Mouse (Mus musculus): ENCODE measurements at regions not wholly inside any gene's neighbourhood (a gene's known extent, or its start where the extent isn't known, plus 50 kb on each side); places are given as distances from the start of the nearest gene placed in this dataset.

DNA sequence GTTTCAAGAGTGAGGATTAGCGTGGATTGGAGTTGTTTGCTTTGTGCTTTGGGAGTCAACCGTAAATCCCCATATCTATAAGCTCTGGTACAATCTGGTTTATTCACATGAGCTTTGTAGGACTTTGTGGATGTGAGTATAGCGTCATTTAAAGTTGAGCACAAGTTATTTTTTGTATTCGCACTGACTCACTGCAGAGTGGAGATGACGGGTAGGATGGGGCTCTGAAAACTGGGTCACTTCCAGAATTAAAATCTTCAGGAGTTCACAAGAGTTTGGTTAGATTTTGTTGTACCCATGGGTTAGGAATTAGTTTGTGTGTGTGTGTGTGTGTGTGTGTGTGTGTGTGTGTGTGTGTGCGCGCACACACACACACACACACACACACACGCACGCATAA, 345.7 kb upstream of the Kif2a start:
- DNase-seq = no peak

DNA sequence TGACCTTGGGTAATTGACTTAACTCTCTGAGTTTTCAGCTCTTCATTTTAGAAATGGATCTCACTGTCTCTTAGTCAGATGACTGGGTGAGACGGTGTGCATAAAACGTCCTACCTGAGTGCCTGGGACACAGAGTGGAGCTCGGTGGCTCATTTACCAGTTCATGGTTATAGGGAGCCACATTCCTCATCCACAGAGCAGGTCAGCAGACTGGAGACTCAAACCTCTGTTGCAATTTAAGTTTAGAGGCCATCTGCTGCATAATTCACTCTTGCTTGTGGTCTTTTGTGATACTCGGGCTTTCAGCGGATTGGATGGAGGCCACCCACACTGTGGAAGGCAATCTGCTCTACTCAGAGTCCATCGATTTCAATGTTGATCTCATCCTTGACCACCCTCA, 343.8 kb upstream of the Kif2a start:
- no peak for DNase-seq

DNA sequence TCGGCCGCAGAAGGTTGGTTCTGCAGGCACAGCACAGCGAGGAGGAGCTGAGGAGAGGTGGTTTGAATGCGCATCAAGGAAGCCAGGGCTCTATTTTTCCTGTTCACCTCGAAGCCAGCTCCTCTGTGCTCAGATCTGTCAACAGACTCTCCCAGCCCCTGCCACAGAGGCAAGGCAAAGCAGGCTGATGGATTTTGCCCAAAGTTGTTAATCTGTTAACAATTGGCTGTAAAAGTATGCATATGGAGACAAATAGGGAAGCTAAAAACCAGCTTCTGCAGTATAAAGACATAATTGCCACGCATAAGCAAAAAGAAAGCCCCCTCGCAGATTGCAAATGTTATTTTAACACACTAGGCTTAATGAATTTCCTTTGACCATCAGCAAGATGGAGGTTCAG, 343.3 kb upstream of the Kif2a start:
- DNase-seq = no peak

DNA sequence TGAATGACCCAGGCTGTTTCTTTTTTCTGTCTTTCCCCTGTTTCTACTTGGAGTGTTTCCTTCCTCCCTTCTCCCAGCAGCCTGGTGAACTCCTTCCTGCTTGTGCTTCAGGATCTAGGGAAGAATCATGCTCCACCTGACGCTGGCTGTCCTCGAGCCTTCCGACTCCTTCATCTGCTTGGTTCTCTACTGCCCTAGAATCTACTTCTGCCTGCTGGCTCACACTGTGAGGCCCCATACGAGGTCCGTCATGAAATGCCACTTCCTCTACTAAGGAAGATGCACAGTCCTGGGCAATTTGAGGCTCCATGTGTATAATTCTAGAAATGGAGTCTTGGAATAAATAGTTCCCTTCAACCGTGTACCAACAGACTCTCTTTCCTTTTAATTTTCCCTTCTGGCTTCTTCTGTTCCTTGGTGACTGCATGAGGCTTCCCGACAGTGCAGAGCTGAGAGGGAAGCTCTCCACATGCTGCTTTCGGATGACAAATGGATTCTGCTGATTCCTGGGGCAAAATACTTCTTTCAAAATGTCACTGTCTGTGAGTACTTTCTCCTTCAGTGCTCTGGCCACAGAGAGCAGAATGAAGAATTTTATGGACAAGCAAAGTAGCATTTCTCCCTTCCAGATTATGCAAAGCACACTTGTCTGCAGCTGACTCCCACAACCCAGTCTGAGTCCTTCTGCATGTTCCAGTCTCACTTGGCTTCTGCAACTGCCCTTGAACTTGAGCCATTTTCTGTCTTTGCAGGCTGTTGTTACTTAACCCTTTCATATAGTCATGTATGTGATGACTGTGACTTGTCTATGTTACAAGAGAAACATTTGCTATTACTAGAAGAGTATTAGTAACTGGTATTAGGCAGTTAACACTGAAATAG, 341.1 kb upstream of the Kif2a start:
- DNase-seq = peak; percentile 33

DNA sequence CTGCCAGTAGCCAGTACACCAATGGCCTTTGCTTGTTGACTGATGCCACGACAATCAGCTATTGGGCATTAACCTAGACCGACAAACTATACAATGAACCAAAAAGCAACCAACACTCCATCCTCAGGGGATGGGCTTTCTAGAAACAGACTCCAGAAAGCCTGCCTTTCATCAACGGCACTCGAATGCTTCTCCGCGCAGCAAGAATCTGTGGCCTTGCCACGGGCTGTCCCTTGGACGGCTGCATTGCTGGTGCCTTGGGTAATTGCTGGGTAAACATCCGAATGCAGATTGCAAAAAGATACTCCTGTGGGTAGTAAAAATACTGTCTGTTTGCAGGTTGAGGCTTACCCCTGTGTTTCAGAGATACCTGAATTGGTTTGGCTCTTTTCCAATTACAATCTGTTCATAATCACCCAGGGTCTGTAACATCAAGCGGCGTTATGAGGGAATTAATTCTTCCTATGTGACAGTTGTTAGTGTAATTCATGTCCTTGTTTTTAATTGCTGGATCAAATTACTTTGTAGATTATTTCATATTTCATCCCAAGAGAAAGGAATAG, 319.0 kb upstream of the Kif2a start:
- no peak for DNase-seq

DNA sequence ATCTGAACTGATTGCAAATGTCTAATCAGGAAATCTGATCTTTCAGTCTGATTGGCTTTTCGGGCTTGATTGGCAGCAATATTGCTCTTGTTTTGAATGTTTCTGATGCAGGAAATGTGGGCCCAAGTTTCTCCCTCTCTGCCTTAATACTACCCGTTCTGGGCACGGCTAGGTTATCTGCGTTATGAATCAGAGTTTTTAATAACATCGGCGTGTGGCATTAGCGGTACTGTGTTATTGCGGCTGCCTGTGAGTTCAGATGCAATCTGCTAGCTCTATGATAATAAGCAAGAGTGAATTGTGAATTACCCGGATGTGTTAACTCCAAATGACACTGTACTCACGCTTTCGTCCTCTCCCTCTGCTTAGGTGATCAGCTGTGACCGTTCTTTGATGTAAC, 316.2 kb upstream of the Kif2a start:
- no peak for DNase-seq

DNA sequence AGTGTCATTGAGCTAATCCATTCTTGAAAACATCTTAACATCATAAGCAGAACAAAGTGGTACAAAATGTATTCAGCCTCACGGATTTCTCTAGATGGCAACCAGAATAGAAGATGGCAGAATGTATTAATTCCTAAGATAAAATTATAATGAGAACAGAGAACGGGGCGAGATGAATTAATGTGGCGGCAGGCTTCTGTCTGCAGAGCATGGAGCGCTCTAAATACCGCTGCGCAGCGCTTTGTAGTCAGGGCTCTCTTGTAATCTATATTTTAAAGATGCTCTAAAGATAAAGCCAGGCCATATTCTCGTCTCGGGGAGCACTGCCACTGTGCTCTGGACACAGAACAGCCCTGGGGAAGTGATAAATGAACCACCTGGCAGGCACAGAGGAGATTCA, 315.2 kb upstream of the Kif2a start:
- no peak for DNase-seq

DNA sequence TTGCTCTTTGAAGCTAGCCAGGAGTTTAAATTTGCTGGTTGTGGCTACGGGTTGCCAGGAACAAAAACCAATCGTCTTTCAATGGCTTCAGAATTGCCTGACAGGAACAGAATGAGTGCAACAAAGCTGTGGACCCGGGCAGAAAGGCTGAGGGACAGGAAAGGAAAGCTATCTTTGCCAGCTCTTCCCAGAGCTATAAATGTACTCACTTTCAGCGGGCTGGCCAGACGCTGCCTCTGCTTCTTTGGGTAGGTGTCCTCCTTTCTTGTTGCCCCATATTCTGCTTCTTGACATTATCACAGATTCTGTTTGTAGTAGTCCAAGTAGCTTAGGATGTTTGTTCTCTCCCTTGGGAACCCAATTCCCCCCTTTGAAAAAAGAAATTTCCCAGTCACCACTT, 307.4 kb upstream of the Kif2a start:
- no peak for DNase-seq

DNA sequence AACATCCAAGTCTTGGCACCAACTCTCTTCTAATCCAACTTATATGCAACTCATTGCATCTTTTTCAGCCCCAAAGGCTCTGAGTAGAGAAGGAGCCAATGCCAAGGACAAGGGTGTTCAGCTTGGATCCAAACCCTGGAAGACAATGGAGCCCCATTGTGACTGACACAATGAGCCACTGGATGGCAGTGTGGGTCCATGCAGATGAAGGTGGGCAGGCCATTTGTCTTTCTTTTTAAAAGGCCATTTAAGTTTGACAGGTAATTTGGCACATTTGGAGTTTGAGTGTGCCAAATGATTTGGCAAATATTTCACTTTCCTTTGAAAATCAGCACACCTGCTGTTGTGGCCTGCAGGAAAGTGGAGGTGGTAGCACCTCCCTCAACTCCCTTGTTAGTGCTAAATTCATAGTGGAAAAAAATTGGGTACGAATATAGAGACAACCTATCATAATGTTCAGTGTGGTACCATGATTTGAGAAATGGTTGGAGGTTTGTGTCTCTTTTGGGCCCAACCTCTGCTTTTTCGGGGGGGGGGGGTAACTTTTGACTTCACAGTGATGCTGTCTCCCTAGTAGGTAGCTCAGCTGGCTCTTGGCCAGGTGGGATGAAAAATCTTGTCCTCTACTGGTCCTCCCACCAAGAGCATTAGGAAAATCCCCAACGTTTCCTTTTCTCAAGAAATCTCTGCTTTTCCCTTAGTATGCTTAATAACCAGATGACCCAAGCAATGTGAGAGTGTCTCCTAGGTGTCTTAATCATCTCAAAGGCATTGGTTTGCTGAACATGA, 304.0 kb upstream of the Kif2a start:
- DNase-seq = peak; percentile 70

DNA sequence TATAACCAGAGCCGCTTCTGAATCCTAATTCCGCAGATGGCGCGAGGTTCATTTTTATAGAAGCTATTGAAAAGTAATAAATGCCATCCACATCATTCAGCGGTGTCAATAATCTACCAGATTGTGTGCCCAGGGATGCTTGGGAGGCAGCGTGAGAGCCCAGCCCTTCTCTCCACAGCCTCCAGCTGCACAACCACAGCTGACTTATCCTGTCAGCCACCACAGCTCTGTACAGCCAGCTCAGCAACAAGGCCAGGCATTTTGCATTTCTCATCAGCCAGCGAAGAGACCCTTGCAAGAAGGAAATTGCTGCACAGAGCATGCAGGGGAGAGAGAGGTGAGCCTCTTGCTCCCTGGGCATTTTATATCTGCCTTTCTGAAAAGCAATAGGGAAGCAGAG, 292.8 kb upstream of the Kif2a start:
- DNase-seq = no peak

DNA sequence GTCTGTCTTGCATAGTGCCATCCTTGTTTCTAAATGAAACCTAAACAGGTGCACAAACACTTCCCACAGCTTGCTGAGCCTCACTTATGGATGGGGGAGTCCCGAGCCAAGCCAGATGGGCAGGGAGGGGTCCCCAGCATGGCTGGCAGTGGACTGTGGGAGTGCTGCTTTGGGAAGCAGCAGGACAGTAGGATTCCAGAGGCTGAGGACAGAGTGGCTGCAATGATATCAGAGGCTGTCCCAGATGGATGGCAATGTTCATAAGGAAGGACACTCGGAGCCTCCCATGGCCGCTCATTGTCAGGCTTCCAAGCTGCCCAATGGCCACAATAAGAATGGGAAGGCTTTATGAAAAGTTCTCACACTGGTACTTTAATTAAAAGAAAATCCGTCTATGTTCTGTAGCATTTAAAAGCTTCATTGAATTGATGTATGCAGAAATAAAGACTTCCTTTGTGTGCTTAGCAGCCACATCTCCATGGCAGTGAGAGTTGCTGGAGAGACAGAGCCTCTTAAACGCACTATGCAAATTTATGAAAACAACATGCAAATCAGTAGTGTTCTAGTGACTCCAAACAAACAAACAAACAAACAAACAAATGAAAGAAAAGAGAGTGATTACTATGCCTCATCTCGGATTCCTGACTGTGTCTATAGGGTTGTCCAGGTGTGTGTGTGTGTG, 287.2 kb upstream of the Kif2a start:
- DNase-seq = no peak

DNA sequence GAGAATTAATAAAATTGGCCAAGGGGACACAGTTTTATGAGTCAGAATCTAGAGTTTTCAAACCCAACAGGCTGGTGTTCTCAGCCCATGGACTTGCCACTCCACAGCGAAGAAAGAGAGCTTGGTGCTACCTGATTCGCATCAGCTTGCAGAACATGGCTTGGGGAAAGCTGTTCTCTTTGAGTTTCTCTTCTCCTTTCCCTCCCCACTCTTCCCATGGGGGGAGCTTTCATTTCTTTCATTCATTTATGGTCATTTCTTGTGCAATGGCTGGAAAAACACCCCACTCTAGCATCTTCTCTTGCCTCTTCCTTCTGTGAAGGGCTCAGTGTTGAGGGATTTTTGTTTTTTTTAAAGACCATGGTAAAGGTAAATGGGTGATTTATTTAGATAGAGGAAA, 286.5 kb upstream of the Kif2a start:
- no peak for DNase-seq

DNA sequence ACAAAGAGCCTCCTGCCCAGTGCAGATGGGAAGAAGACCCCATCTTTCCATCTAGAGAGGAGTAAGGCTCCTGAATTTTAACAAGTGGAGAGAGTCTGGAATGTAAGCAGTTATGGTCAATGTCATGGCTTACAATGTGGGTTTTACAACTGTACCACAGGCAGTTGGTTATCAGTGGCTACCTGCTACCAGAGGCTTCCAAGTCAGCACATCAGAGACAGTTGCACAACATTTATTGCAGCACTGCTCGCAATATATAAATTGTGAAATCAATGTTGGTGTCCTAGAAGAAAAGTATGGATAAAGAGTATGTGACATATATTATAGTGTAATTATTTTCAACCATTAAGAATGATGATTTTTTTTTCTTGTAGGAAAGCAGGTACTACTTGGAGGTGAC, 285.0 kb upstream of the Kif2a start:
- DNase-seq = no peak

DNA sequence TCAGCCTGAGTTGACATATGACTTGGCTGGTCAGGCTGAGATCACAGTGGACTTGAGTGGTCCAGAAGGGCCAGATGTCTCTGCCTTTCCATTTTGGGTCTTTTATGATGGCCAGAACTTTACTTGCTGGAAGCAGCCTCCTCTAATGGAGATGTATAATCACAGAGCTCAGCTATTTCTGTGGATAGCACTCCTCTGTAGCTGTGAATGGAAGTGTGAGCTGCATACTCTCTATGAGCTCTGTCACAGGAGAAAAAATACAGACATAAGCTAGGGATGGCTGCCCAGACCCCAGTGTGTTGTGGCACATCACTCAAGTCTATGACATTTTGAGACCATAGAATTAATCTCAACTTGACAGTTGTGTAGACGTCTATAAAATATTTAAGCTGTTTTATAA, 284.3 kb upstream of the Kif2a start:
- DNase-seq = no peak

DNA sequence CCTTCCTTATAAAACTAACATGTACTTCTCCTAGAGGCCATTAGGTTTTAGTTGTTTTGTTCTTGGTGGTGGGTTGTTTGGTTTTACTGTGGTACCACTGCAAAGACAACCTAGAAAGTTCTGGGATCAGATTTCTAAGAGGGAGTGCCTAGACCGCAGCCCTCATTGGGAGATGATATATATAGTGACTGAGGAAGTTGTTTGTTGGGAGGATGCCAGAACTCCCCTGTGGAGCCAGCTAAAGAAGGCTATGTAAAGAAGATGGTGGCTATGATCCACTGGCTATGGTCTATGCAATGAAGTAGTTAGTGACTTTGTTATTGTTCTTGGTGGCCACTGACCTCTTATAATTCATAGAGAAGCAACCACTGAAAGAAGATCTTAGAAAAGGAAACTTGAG, 283.8 kb upstream of the Kif2a start:
- DNase-seq = no peak

DNA sequence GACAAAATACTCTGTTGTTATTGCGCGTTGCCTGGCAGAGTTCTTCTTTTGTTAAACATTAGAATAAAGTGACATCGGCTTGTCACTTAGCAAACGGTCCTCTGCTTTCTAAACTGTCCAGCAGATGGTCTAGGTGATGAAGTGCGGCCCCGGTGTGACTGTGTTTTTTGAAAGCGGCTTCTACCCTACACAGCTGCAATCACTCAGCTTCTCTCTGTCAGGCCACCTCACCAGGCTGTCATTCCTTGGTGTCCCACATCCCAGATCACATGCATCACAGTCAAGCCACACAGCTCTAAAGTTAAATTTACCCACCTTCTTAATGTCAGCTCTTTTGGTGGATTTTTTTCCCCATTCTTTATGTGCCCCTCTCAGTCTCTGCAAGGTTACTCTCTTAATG, 282.0 kb upstream of the Kif2a start:
- DNase-seq = no peak

DNA sequence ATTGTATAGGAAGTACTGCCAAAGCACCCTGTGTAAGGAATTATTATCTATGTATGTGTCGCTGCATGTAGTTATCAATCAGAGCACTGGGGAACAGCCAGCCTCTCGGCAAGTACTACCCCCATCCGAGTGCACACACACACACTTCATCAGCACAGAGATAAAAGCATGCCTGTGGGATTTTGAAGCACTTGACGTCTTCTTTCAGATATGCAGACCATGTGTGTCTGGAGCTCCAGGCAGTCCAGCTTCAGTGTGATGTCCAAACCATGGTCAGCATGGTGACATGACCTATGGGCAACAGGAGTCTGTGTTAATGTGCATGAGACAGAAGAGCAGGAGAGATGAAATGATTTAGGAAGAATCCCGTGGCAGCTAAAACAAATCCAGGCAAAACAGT, 281.4 kb upstream of the Kif2a start:
- DNase-seq = no peak

DNA sequence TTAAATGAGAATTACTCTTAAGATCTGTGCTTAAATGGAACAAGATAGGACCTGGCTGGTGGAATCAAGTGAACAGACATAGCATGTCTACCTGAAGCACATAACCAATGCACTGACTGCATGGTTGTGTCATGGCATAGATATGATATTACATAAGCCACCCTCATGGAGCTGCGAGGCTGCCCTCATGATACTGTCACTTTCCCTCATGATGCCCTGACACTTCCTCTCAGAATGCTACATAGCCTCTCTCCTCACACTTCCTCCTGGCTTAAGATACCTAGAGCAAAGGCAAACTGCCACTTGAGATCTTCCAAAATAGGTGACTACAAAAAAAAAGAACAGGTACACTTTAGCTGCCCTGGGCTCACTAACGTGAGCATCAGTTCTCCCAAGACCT, 278.9 kb upstream of the Kif2a start:
- no peak for DNase-seq

DNA sequence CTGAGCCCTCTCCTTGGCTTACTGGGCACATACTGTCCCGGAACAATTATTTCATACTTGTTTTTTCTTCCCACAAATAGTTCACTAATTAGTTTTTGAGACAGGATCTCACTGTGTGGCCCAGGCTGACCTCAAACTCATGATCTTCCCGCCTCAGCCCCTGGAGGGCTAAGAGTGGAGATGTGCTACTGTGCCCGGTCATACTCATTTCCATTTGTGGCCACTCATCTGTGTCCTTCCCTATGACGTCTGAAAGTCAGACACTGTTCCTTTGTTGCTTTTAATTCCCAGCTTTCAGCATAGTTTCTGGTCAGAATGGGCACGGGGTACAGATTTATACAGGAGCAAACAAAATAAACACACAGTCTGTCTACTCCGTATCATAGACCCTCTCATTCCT, 242.7 kb upstream of the Kif2a start:
- DNase-seq = no peak

DNA sequence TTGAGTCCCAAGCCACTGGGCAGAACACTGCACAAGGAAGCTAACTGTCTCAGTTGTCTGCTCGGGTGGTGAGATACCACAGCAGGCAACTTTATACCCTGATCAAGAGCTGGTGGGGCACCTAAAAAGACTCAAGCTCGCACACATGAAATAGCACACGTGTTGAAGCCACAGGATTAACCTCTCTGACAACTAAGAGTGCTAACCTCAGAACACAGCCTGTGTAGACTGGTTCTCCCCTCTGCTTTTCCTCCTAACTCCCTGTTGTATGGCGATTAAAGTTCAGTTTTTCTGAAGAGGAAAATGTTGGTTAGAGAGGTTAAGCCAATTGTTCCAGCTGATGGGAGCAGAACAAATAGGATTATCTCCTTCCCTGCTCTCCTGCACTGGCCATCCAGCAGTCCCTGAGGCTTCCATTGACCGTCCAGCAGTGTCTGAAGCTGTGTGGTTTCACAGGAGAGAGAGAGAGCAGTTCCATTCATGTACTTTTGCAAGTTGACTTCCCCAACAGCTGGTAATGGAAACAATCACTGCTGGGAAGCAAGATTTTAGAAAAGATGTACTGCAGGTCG, 239.6 kb upstream of the Kif2a start:
- DNase-seq = no peak

DNA sequence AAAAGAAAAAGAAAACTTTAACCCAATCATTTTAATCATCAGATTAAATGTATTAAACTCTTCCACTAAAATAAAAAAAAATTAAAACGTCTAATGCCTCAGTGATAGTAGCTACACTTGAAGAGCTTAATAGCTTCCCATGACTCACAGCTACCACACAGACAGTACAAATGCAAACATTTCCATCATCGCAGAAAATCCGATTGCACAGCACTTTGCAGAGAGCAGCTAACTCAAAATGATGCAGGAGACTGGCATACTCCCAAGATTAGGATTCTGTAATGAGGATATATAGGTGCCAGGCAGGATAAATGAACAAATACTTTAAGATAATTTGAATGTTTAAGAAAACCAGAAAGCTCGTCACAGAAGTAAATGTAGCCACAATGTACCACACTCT, 238.3 kb upstream of the Kif2a start:
- DNase-seq = no peak

DNA sequence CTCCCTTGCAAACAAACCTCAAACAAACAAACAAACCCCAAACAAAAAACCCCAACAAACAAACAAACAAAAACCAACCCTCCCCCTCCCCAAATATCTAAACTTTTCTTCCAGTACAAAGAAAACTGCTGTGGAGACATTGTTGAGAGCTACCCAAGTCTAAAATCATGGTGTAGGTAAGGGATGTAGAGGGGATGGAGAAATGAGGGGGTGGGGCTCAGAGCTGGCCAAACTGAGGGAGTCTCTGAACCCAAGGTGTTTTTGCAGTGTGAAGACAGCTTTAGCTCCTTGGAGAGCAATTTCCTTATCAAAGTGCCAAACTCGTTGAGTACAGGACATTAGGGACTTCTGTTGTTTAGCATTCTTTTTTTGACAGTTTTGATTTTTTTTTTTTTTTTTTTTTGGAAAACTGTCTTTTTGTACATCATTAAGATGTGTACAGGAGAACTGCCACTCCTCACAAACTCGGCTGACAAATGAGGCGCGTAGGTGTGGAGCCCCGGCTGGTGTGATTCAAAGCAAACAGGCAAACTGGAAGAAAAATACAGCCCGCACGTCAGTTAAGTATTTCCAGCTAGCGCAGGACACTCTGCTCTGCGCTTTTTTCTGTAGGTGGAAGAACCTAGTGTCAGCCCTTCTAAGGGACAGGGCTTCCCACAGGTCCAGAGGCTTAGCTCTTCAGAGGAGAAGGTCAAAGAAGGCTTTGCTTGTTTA, 226.0 kb upstream of the Kif2a start:
- no peak for DNase-seq
